Comparison of ENCODE assay signal across 7 mouse cellular contexts in the genomic region with DNA sequence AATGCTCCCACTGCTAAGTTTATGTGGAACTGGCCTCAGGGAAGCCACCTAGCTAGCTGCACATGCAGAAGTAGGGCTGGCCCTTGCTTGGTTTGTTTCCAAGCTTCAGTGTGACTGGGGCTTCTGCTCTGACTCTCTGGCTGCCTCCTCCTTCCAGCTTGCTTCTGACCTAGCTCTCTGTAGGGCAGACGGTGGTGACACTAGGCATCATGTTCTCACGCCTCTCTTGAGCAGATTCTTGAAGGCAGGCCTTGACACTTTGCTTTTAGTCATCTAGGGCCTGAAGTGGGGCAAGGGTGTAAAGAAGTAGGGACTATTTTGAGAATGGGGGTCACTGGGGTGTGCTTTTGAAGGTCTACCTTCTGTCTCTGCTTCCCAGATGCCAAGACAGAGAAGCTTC. TPM values are rescaled to one million over a fixed set of nuclear protein-coding genes. Genes with fewer than 3 reads are reported as not detected.
DNase-seq lines count a peak whose midpoint lies in the region; ATAC-seq and TF ChIP-seq lines count a peak whose summit lies in the region.
"Not testable (repeated sequence)": the region's sequence is repeated elsewhere in the genome, so short reads cannot be mapped to it uniquely, and the experiment has no call there.

No protein-coding gene starts in this region.

- not testable (repeated sequence) for H3K79me2 ChIP-seq in MEL (ENCODE audit: control insufficient read depth, insufficient read depth, low read length, poor library complexity)

- DNase-seq in MEL (ENCODE audit: low read depth, low spot score); gastrocnemius, adult 2 months; layer of hippocampus, adult 2 months (ENCODE audit: low spot score in 2 of 2): not testable (repeated sequence)
- DNase-seq in thymus, postnatal 14 days = peak; percentile 13
- peak; percentile 9 to 12 for DNase-seq in thymus, postnatal 36 days

- not testable (repeated sequence) for H3K27me3 ChIP-seq in MEL (ENCODE audit: control insufficient read depth in 1 of 2, insufficient read depth in 2 of 2, low read length in 2 of 2)

- intact Hi-C loops in gastrocnemius, adult 2 months (cut with DNase I) = not testable (repeated sequence)

- TF ChIP-seq CTCF in MEL (IDR thresholded peaks at IDR 0.05 in 2 of 3, conservative IDR thresholded peaks at IDR 0.05 in 1 of 3; ENCODE audit: control insufficient read depth in 1 of 3, insufficient read depth in 1 of 3, low read depth in 2 of 3, low read length in 3 of 3, poor library complexity in 1 of 3, severe bottlenecking in 1 of 3); bone marrow macrophage, adult 2 months (IDR thresholded peaks at IDR 0.05; ENCODE audit: low read depth, low read length); gastrocnemius, adult 2 months (IDR thresholded peaks at IDR 0.05); layer of hippocampus, adult 2 months (conservative IDR thresholded peaks at IDR 0.05): not testable (repeated sequence)

- peak overlapping the region; percentile 39; the same call in 1 of the 2 replicates for H3K27ac ChIP-seq in MEL (ENCODE audit: control insufficient read depth, low read depth, low read length)
- 0 out of 2 replicates have a peak overlapping the region, but pooled peaks have one; percentile 0 for H3K27ac ChIP-seq in bone marrow macrophage, adult 2 months (ENCODE audit: insufficient read depth, low read depth, low read length)
- H3K27ac ChIP-seq in gastrocnemius, adult 2 months = peak overlapping the region; percentile 83
- peak overlapping the region; percentile 76; the same call in 1 of the 2 replicates for H3K27ac ChIP-seq in layer of hippocampus, adult 2 months

- not testable (repeated sequence) for H3K4me3 ChIP-seq in MEL (ENCODE audit: control insufficient read depth in 1 of 2, insufficient read depth in 1 of 2, low read depth in 2 of 2, low read length in 2 of 2); bone marrow macrophage, adult 2 months (ENCODE audit: insufficient read depth, low read length); gastrocnemius, adult 2 months; layer of hippocampus, adult 2 months

- not testable (repeated sequence) for H3K9ac ChIP-seq in MEL (ENCODE audit: control insufficient read depth, low read depth, low read length, poor library complexity, severe bottlenecking)

- 0 out of 2 replicates have a peak, but pooled peaks have one; percentile 15 for ATAC-seq in megakaryocyte progenitor cell, adult 5-6 weeks (replicated peaks; ENCODE audit: poor library complexity)

- peaks cover 3 to 41% of the 10 kb centered on the region in 2 experiments for H3K36me3 ChIP-seq in MEL (ENCODE audit: control insufficient read depth in 1 of 2, insufficient read depth in 2 of 2, low read length in 2 of 2)

- not testable (repeated sequence) for TF ChIP-seq EP300 in MEL (IDR thresholded peaks at IDR 0.05; ENCODE audit: low read depth in 1 of 2, low read length in 2 of 2)

- not testable (repeated sequence) for H3K9me3 ChIP-seq in MEL (replicated peaks; ENCODE audit: insufficient read depth, low read length)

- TF ChIP-seq RAD21 in MEL (IDR thresholded peaks at IDR 0.05; ENCODE audit: low read depth, low read length) = not testable (repeated sequence)

- TF ChIP-seq POLR2A in MEL (IDR thresholded peaks at IDR 0.05; ENCODE audit: control insufficient read depth in 1 of 2, insufficient read depth in 1 of 2, low read depth in 1 of 2, low read length in 2 of 2, poor library complexity in 1 of 2); bone marrow macrophage, adult 2 months (IDR thresholded peaks at IDR 0.05; ENCODE audit: borderline replicate concordance, low read depth, low read length): not testable (repeated sequence)

- H3K4me1 ChIP-seq in MEL (ENCODE audit: control insufficient read depth in 1 of 2, insufficient read depth in 2 of 2, low read length in 2 of 2) = peaks cover 33 to 38% of the 10 kb centered on the region in 2 experiments
- H3K4me1 ChIP-seq in bone marrow macrophage, adult 2 months (ENCODE audit: control insufficient read depth, insufficient read depth, low read length) = peaks cover 26% of the 10 kb centered on the region

RNA-seq across cellular contexts. Expression of a gene that starts 27.8 kb away (rescaled TPM):
- total RNA-seq in MEL (2012; rRNA removed) = 15.9 and 18.9 TPM in 2 replicates
- polyA plus RNA-seq in MEL (2012; ENCODE audit: insufficient read depth in 1 of 2, insufficient read length in 2 of 2, low read depth in 1 of 2, low replicate concordance in 2 of 2, missing spikeins in 1 of 2) = 10 to 100 TPM in 1 of 2 experiments, not detected in 1; 31.1 TPM
- 32.3 and 34.0 TPM in 2 replicates for polyA plus RNA-seq in bone marrow macrophage, adult 2 months (2012; ENCODE audit: insufficient read depth, insufficient read length, missing spikeins)
- total RNA-seq in gastrocnemius, adult 2 months (2021) = 10 to 100 TPM; 86.4 to 98.1 TPM
- 100 to 1,000 TPM; 100 to 103 TPM for total RNA-seq in layer of hippocampus, adult 2 months (2021)
- total RNA-seq in megakaryocyte progenitor cell, adult 5-6 weeks (2015) = 13.3 and 16.0 TPM in 2 replicates
- 20.2 and 41.1 TPM in 2 replicates for total RNA-seq in megakaryocyte progenitor cell, adult 5-6 weeks (2017)

Comparison
In these comparisons a context has a peak if more than half of its experiments do, and no peak if none do; other contexts are left out.
1. H3K27ac ChIP-seq: peak in every context shown above with its lines; median percentile 83 in gastrocnemius, adult 2 months; 76 in layer of hippocampus, adult 2 months; 39 in MEL; 0 in bone marrow macrophage, adult 2 months.